Mouse (Mus musculus) C2C12 (cell line): ENCODE measurements at regions not wholly inside any gene's neighbourhood (a gene's known extent, or its start where the extent isn't known, plus 50 kb on each side); places are given as distances from the start of the nearest gene placed in this dataset.

Experiments
- CTCF ChIP-seq: IDR thresholded peaks from one replicate; pipeline ENCODE4 v1.5.1; 2011; ENCODE audit not compliant: control insufficient read depth, insufficient read depth, insufficient read length
- FOSL1 ChIP-seq: IDR thresholded peaks from one replicate; pipeline ENCODE4 v1.8.0; 2011; ENCODE audit warnings: mild to moderate bottlenecking, low read length; ENCODE audit not compliant: poor library complexity, insufficient read depth, severe bottlenecking

DNA sequence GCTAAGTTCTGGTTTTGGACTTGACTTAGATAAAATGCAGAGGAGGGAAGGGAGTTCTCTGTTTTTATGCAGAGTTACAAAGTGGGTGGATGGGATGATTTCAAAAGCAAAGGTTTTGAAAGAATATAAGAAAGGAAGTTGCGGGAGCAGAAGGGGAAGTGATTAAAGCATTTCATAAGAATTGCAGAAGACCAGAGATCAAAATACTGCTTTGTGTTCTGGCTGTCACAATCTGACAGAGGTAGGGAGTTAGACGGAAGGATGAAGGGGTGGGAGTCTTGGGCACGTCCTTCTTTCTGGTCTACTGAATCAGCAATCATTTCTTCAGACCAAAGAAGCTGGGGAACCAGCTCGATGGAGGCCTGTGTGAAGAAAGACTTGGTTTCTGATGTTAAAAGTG is 78.0 kb upstream of the Fn1 start:
- no peak for TF ChIP-seq CTCF
- TF ChIP-seq FOSL1: no peak
